Mouse (Mus musculus) lung, embryonic 14.5 days (tissue): ENCODE data around the gene Tmem184b. TPM values are rescaled to one million over a fixed set of nuclear protein-coding genes. Genes with fewer than 3 reads are reported as not detected.

ENCODE experiments used
- ATAC-seq: fragments of 200-750 bp; cut with Nextera tagmentation; 2 replicates; pipeline ENCODE4 v1.8.0; 2017; ENCODE audit warnings: mild to moderate bottlenecking, moderate TSS enrichment, moderate library complexity; ENCODE audit not compliant: insufficient read depth
- DNase-seq: peaks from one replicate; pipeline ENCODE4 v3.0.0-alpha.2; 2015
- H3K27ac ChIP-seq: fragments of 300-500 bp; sonication (generic); 2 replicates; pipeline ENCODE4 v1.5.1; 2014; ENCODE audit warnings: low read depth, mild to moderate bottlenecking, moderate library complexity
- H3K27me3 ChIP-seq: fragments of 300-500 bp; sonication (generic); 2 replicates; pipeline ENCODE4 v1.6.1; 2014; ENCODE audit warnings: low read length, control low read depth; ENCODE audit not compliant: insufficient read depth
- H3K36me3 ChIP-seq: fragments of 300-500 bp; sonication (generic); 2 replicates; pipeline ENCODE4 v1.6.1; 2014; ENCODE audit warnings: control low read depth; ENCODE audit not compliant: insufficient read depth
- H3K4me1 ChIP-seq: fragments of 300-500 bp; sonication (generic); 2 replicates; pipeline ENCODE4 v1.6.1; 2014; ENCODE audit warnings: antibody characterized with exemption, control low read depth; ENCODE audit not compliant: insufficient read depth
- H3K4me2 ChIP-seq: fragments of 300-500 bp; sonication (generic); 2 replicates; pipeline ENCODE4 v1.6.1; 2014; ENCODE audit warnings: mild to moderate bottlenecking
- H3K4me3 ChIP-seq: fragments of 300-500 bp; sonication (generic); 2 replicates; pipeline ENCODE4 v1.5.1; 2014; ENCODE audit warnings: low read depth, low read length
- H3K9ac ChIP-seq: fragments of 300-500 bp; sonication (generic); 2 replicates; pipeline ENCODE4 v1.6.1; 2014
- H3K9me3 ChIP-seq: fragments of 300-500 bp; sonication (generic); 2 replicates; pipeline ENCODE4 v1.6.1; 2016; ENCODE audit warnings: low read depth, low read length, control low read depth
- CTCF ChIP-seq: IDR thresholded peaks from 2 replicates; pipeline ENCODE4 v1.5.1; 2016; ENCODE audit warnings: antibody characterized with exemption, low read depth
- WGBS: fragments of 180-500 bp; shearing (Covaris S2); extraction: QIAGEN DNeasy Blood & Tissue Kit; methylation state at CpG from one replicate; pipeline ENCODE4 v1.1.7; 2014; 5-methylcytosine and 5-hydroxymethylcytosine counted together
- polyA plus RNA-seq: library from polyadenylated mRNA; unstranded; fragments of >200 nt; fragmentation: Nextera tagmentation; extraction: Ambion mirVana; gene quantifications from 2 replicates; pipeline ENCODE4 v1.2.1, GENCODE M21; 2014

The Tmem184b gene
- 77.3 and 78.3 TPM in 2 replicates for polyA plus RNA-seq

GRCm38 (mm10) chr15:79402836-79403762 lies at the start of gene Tmem184b:
Gene Tmem184b (minus strand): TSS chr15:79403569.
- Histone ChIP-seq H3K4me2 (peak within 1 kb of the TSS; percentile 94), H3K9ac (peak within 1 kb of the TSS; percentile 87), H3K36me3 (no peaks in the 10 kb centered on the region), H3K27ac (peak within 1 kb of the TSS; percentile 85), H3K9me3 (no peaks in the 10 kb centered on the region), H3K27me3 (no peaks in the 10 kb centered on the region), H3K4me1 (peaks cover 32% of the 10 kb centered on the region), H3K4me3 (peak within 1 kb of the TSS; percentile 96)
- TF ChIP-seq CTCF: no peak
- ATAC-seq: peak; percentile 86
- under 1% methylated on average over 90 of the region's 90 CpGs for WGBS
- peak; percentile 95 for DNase-seq

DNA sequence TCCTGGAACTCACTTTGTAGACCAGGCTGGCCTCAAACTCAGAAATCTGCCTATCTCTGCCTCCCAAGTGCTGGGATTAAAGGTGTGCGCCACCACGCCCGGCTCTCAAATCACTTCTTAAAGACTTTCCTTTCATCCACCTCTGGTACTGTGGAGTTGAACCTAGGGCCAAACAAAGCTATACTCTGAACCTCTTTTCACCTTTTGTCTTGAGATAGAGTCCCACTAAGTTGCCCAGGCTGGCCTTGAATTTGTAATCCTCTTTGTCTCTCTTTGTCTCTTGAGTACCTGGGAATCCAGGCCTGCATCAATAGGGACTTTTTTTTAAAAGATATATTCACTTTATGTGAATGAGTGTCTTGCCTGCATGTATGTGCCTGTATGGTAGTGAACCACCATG lies 44.7 kb upstream of the Tmem184b start:
- Histone ChIP-seq H3K4me1 (no peaks in the 10 kb centered on the region), H3K9me3 (no peaks in the 10 kb centered on the region), H3K4me2 (no peak overlapping the region), H3K27me3 (no peaks in the 10 kb centered on the region), H3K36me3 (no peaks in the 10 kb centered on the region), H3K9ac (no peak overlapping the region), H3K4me3 (no peak overlapping the region), H3K27ac (no peak overlapping the region)
- ATAC-seq: no peak
- 85% methylated on average over 3 of the region's 3 CpGs for WGBS
- DNase-seq: no peak
- no peak for TF ChIP-seq CTCF

DNA sequence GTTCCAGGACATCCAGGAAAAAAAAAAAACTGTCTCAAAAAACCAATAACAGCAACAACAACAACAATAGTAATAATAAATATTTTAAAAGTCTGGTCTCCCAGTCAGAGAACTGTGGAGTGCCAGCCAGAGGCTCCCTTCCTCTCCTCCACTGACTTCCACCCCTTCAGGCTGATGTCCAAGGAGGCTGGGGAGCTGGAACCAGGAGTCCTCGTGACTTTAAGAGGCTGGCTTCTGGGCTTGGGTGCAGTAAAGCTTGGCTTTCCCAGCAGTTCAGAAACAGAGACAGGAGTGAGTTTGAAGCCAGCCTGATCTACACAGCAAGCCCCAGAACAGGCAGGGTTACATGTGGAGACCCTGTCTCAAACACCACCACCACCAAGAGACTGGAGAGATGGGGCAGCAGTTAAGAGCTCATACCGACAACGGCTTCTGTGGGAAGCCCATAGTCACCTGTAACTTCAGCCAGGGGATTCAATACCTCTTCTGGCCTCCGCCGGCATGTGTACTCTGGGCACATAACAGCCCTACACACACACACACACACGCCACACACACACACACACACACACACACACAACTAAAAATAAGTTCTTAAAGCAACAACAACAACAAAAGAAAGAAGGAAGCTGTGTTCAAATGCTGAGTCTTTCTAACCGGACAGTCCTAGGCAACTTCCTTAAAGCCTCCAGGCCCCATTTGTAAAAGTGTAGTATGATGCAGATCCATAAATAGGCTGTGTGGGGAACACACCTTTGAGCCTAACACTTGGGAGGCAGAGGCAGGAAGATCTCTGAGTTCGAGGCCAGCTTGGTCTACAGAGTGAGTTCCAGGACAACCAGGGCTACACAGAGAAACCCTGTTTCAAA lies 42.7 kb upstream of the Tmem184b start:
- DNase-seq (no peak), ATAC-seq (no peak)
- 0 out of 2 replicates have a peak, but pooled peaks cover 3% of the 10 kb centered on the region for H3K4me1 ChIP-seq
- H3K4me3 ChIP-seq: no peak overlapping the region
- H3K36me3 ChIP-seq: no peaks in the 10 kb centered on the region
- no peak overlapping the region for H3K27ac ChIP-seq
- no peaks in the 10 kb centered on the region for H3K27me3 ChIP-seq
- H3K9ac ChIP-seq: no peak overlapping the region
- H3K9me3 ChIP-seq: no peaks in the 10 kb centered on the region
- 75% methylated on average over 8 of the region's 8 CpGs for WGBS
- TF ChIP-seq CTCF: no peak
- no peak overlapping the region for H3K4me2 ChIP-seq

GRCm38 (mm10) chr15:79443856-79444410 lies 40.6 kb upstream of the Tmem184b start:
- H3K4me2 ChIP-seq: no peak overlapping the region
- H3K27me3 ChIP-seq: no peaks in the 10 kb centered on the region
- no peak for DNase-seq
- WGBS: 56% methylated on average over 7 of the region's 7 CpGs
- H3K27ac ChIP-seq: no peak overlapping the region
- peaks cover 15% of the 10 kb centered on the region for H3K4me1 ChIP-seq
- H3K9me3 ChIP-seq: no peaks in the 10 kb centered on the region
- H3K4me3 ChIP-seq: no peak overlapping the region
- H3K36me3 ChIP-seq: 0 out of 2 replicates have a peak, but pooled peaks cover under 1% of the 10 kb centered on the region
- TF ChIP-seq CTCF: no peak
- ATAC-seq: no peak
- H3K9ac ChIP-seq: no peak overlapping the region

GRCm38 (mm10) chr15:79442961-79443518 lies 39.7 kb upstream of the Tmem184b start:
- no peak for ATAC-seq
- WGBS: 79% methylated on average over 9 of the region's 9 CpGs
- no peak for DNase-seq
- H3K27me3 ChIP-seq: no peaks in the 10 kb centered on the region
- H3K27ac ChIP-seq: no peak overlapping the region
- H3K4me1 ChIP-seq: peaks cover 20% of the 10 kb centered on the region
- no peaks in the 10 kb centered on the region for H3K9me3 ChIP-seq
- H3K36me3 ChIP-seq: peaks cover 10% of the 10 kb centered on the region
- H3K4me2 ChIP-seq: peak overlapping the region; percentile 65; the same call in 1 of the 2 replicates
- no peak for TF ChIP-seq CTCF
- no peak overlapping the region; the same call in 1 of the 2 replicates for H3K9ac ChIP-seq
- peak overlapping the region; percentile 88; the same call in 1 of the 2 replicates for H3K4me3 ChIP-seq

GRCm38 (mm10) chr15:79442257-79442611 lies 38.9 kb upstream of the Tmem184b start:
- TF ChIP-seq CTCF: no peak
- H3K4me3 ChIP-seq: peak overlapping the region; percentile 88
- H3K9ac ChIP-seq: peak overlapping the region; percentile 99
- ATAC-seq (no peak; the same call in 1 of the 2 replicates), DNase-seq (no peak)
- H3K4me2 ChIP-seq: peak overlapping the region; percentile 65
- peak overlapping the region; percentile 97 for H3K27ac ChIP-seq
- 4% methylated on average over 6 of the region's 6 CpGs for WGBS
- H3K36me3 ChIP-seq: peaks cover 18% of the 10 kb centered on the region
- no peaks in the 10 kb centered on the region for H3K9me3 ChIP-seq
- H3K4me1 ChIP-seq: peaks cover 20% of the 10 kb centered on the region
- H3K27me3 ChIP-seq: no peaks in the 10 kb centered on the region
